Mouse (Mus musculus) urinary bladder, postnatal 25 days (tissue): ENCODE results near the gene Lgals7.

Source experiments
- DNase-seq: peaks from one replicate; pipeline ENCODE4 v3.0.0; 2022; ENCODE audit warnings: low spot score

Gene Lgals7

GRCm38 (mm10) chr7:28830981-28831380, 32.7 kb upstream of the Lgals7 start:
- DNase-seq = no peak

GRCm38 (mm10) chr7:28831411-28832125, 32.1 kb upstream of the Lgals7 start:
- no peak for DNase-seq

GRCm38 (mm10) chr7:28832137-28832536, 31.5 kb upstream of the Lgals7 start:
- DNase-seq = no peak

GRCm38 (mm10) chr7:28833723-28834347, 29.8 kb upstream of the Lgals7 start, which contains the start of gene Lgals4:
Lgals4 (plus strand) TSS chr7:28833854.
- no peak for DNase-seq

GRCm38 (mm10) chr7:28836936-28837335, 26.7 kb upstream of the Lgals7 start:
- no peak for DNase-seq

- no peak for DNase-seq
Measured at GRCm38 (mm10) chr7:28838331-28838730, 25.3 kb upstream of the Lgals7 start.

- no peak for DNase-seq
Measured at GRCm38 (mm10) chr7:28847273-28847672, 16.4 kb upstream of the Lgals7 start.

GRCm38 (mm10) chr7:28849700-28850236, 13.9 kb upstream of the Lgals7 start:
- DNase-seq = no peak

- DNase-seq = no peak
Measured at GRCm38 (mm10) chr7:28850642-28851041, 13.0 kb upstream of the Lgals7 start.

GRCm38 (mm10) chr7:28859953-28860352, 3.7 kb upstream of the Lgals7 start:
- DNase-seq = no peak

GRCm38 (mm10) chr7:28860898-28861297, 2.8 kb upstream of the Lgals7 start:
- no peak for DNase-seq

- DNase-seq = no peak
Measured at GRCm38 (mm10) chr7:28862817-28863499, 695 bp upstream of the Lgals7 start.

- DNase-seq = no peak
Measured at GRCm38 (mm10) chr7:28864288-28864750, 666 bp downstream of the Lgals7 start.

- peak; percentile 81 for DNase-seq
Measured at GRCm38 (mm10) chr7:28865481-28866300, 2.0 kb downstream of the Lgals7 start.

GRCm38 (mm10) chr7:28866769-28867507, 3.3 kb downstream of the Lgals7 start:
- DNase-seq = no peak

GRCm38 (mm10) chr7:28867508-28868340, 4.1 kb downstream of the Lgals7 start:
- DNase-seq = peak; percentile 80

GRCm38 (mm10) chr7:28870901-28871664, 7.4 kb downstream of the Lgals7 start:
- no peak for DNase-seq

GRCm38 (mm10) chr7:28874565-28874964, 10.9 kb downstream of the Lgals7 start:
- DNase-seq = no peak

GRCm38 (mm10) chr7:28876099-28876498, 12.4 kb downstream of the Lgals7 start:
- DNase-seq = no peak
